Mouse (Mus musculus): ENCODE data around the gene Espnl.

Gene Espnl

GRCm38 (mm10) chr1:91317656-91318055 is 4.2 kb upstream of the Espnl start:
- no peak for DNase-seq (ENCODE audit: low spot score)

GRCm38 (mm10) chr1:91324646-91325045 is 2.8 kb downstream of the Espnl start:
- no peak for DNase-seq (ENCODE audit: low spot score)

DNA sequence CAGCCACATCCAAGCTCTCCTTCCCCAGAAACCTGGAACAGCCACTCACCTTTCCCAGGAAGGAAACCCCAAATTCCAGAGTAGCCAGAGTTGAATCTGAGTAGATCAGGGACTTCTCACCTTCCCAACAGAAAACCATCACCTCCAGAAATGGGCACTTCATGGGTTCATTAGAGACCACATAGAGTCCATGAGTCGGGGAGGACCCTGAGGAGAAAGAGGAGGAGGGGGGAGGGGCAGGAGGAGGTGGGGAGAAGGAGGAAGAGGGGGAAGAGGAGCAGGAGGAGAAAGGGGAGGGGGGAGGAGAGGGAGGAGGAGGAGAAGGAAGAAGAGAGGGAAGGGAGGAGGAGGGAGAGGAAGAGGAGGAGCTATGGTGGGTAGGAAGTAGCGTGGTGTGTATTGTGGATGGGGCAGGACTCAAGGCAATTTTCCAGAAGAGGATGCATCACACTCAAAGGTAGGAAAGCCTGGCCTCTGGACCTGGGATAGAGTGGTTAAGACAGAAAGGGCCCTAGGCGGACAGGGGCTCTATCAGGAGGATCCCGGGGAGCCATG is 3.7 kb downstream of the Espnl start:
- no peak for DNase-seq (ENCODE audit: low spot score)

- no peak for DNase-seq (ENCODE audit: low spot score)
Observed at GRCm38 (mm10) chr1:91332102-91332501, 10.2 kb downstream of the Espnl start.

- no peak for DNase-seq (ENCODE audit: low spot score)
Observed at GRCm38 (mm10) chr1:91333582-91333981, 11.7 kb downstream of the Espnl start.

DNA sequence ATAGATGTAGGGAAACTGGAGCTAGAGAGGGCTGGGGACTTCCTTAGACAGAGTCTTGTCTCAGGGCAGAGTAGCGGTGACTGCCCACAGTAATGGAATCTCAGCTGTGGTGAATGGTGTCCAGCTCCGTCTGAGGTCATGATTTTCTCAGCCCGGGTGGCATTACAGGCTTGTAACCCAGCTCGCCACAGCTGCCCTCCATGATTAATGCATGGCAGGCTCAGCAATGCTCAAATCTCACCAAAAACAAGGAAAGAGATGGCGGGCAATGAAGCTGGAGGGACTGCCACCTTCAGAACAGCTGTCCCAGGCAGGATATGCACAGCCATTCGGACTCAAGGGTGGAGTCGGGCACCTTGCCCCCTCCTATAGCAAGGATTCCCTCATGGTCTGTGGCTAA is 15.5 kb downstream of the Espnl start:
- DNase-seq (ENCODE audit: low spot score): no peak

DNA sequence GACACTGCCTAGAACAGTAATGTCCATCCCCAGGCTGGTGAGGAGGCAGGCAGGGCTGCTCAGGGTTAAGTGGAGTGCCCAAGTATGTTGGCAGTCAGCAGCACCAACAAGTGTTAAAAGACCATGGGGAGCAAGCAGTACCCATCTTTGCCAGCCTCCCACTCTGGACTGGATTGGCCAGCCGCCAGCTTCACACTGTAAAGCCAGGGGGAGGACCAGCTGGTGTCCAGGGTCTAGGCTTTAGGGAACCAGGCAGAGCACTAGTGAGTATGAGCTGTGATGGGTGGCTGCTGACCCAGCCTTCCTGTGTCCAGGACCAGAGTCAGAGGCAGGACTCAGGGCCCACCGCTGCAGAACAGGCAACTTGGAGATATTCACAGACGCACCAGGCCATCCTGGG is 22.1 kb downstream of the Espnl start:
- DNase-seq (ENCODE audit: low spot score): peak; percentile 68

GRCm38 (mm10) chr1:91344921-91345685 is 23.2 kb downstream of the Espnl start:
- DNase-seq (ENCODE audit: low spot score): peak; percentile 55

DNA sequence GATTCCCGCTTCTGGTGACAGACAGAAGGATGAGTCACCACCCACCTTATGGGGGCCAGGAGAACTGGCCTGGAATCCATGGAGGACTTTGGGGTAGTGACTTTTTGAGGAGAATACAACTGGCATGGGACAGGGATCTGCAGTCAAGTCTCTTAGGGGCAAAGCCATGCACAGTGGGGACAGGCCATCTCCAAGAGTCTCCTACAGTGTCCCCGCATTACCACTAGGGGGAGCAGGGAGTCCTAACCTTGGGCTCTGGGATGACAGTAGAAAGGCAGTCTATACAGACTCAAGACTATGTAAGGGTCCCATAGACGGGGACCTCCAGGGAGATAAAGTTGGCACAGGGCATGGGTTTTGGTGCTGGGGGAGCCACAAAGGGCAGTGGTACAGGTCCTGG is 25.0 kb downstream of the Espnl start:
- peak; percentile 73 for DNase-seq (ENCODE audit: low spot score)

GRCm38 (mm10) chr1:91350841-91351240 is 29.0 kb downstream of the Espnl start, which contains the start of gene Klhl30:
Gene Klhl30, plus strand, starts transcription at chr1:91351016.
- DNase-seq (ENCODE audit: low spot score): no peak

DNA sequence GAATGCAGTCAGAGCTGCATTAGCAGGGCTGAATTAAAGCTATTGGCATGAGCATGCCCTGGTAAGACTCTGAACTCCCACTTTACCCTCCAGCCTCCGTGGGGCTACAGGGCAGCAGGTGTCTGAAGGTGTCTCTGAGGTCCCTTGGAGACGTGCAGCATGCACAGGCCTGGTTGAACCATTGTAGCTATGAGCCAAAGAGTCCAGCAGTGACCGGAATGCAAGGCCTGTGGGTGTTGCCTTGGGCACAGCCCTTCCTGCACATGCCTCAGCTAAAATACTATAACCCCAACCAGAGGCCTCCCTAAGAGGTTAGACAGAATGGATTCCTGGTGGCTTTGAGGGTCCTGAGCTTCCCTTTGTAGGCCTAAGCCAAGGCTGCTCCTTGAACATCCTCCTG is 29.4 kb downstream of the Espnl start:
- no peak for DNase-seq (ENCODE audit: low spot score)

- DNase-seq (ENCODE audit: low spot score): no peak
Observed at GRCm38 (mm10) chr1:91352277-91352676, 30.4 kb downstream of the Espnl start.

GRCm38 (mm10) chr1:91356105-91356504 is 34.2 kb downstream of the Espnl start:
- no peak for DNase-seq (ENCODE audit: low spot score)

GRCm38 (mm10) chr1:91362113-91362512 is 40.2 kb downstream of the Espnl start:
- DNase-seq (ENCODE audit: low spot score): no peak

- no peak for DNase-seq (ENCODE audit: low spot score)
Observed at GRCm38 (mm10) chr1:91364822-91365644, 43.2 kb downstream of the Espnl start.

GRCm38 (mm10) chr1:91365816-91366214 is 43.9 kb downstream of the Espnl start:
- DNase-seq (ENCODE audit: low spot score): no peak

DNA sequence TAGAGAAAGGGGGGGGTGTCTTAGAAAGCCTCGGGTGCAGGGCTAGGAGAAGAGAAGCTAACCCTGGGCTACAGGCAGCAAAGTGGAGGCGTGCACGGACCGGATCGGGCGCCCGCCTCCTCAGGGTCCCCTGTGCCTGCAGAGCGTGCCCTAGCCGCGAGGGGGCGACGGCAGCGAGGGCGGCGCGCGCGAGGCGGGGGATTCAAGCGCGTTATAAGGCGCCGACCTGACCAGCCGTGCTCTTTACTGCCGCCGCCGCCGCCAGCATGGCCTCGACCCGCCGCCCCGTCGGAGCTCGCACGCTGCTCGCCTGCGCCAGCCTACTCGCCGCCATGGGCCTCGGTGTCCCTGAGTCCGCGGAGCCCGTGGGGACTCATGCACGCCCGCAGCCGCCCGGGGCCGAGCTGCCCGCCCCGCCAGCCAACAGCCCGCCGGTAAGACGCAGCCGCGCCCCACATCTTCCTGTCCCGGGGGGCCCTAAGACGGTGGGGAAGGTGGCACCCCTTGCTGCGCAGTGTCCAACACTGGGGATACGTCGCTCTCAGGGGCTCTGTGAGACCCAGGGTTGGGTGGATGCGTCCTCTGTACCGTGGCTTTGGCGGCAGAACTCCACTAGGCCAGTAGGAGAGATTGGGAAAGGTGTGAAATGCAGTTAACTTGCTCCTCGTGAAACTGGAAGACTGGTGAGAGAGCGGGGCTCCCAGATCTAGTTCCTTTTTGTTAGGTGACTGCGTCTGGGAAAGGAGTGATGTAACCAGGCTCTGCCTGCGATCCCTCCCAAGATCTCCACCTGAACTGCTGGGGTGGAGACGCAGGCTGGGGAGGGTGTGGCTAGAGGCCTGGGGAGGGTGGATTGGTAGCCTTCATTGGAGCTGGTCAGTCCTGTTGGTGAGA is 44.6 kb downstream of the Espnl start, which contains the start of gene Erfe:
Gene Erfe (plus strand): TSS at position 216 of the 894 bp plus-strand sequence.
- peak; percentile 85 for DNase-seq (ENCODE audit: low spot score)

GRCm38 (mm10) chr1:91367295-91367694 is 45.4 kb downstream of the Espnl start:
- no peak for DNase-seq (ENCODE audit: low spot score)

DNA sequence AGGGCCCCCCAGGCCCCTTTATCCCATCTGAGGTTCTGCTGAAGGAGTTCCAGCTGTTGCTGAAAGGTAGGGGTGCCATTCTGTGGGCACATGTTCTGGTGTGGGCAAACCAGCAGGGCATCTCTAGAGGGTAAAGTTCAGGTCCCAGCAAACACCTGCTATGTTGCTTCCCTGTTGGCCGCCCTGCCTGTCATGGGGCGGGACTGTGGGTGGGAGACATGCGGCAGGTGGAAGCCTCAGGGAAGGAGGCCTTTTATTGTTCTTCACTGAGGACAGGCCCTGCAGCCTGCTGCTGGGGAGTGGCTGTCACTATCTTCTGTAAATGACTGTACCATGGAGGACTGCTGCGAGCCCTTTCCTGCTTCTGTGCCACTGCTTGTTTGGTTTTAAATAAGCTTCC is 47.5 kb downstream of the Espnl start:
- no peak for DNase-seq (ENCODE audit: low spot score)

DNA sequence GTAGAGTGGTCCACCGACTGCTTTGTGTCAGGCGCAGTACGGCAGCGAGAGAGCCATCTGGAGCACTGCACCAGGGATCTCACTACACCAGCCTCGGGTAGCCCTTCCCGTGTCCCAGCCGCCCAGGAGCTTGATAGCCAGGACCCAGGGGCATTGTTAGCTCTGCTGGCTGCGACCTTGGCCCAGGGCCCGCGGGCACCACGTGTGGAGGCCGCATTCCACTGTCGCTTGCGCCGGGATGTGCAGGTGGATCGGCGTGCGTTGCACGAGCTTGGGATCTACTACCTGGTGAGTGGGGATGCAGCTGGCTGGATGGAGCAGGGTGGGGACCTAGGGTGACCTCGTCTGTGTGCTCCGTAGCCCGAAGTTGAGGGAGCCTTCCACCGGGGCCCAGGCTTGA is 48.2 kb downstream of the Espnl start:
- DNase-seq (ENCODE audit: low spot score): peak; percentile 71

- no peak for DNase-seq (ENCODE audit: low spot score)
Observed at GRCm38 (mm10) chr1:91373414-91373835, 51.5 kb downstream of the Espnl start.
